Mouse (Mus musculus) heart, adult 11 months (tissue): ENCODE results near the gene Pilra.

Source experiments
- DNase-seq: peaks from one replicate; pipeline ENCODE4 v3.0.0; 2022

The Pilra gene

GRCm38 (mm10) chr5:137822602-137823001 is 13.5 kb downstream of the Pilra start:
- DNase-seq, result peak; percentile 84

- DNase-seq, result peak; percentile 72
Measured at GRCm38 (mm10) chr5:137822126-137822525, 14.0 kb downstream of the Pilra start.

- DNase-seq, result peak; percentile 57
Measured at GRCm38 (mm10) chr5:137817466-137818222, 18.4 kb downstream of the Pilra start.

- peak; percentile 13 for DNase-seq
Measured at GRCm38 (mm10) chr5:137808316-137808715, 27.8 kb downstream of the Pilra start.

- DNase-seq, result peak; percentile 48
Measured at GRCm38 (mm10) chr5:137806158-137806557, 29.9 kb downstream of the Pilra start.

GRCm38 (mm10) chr5:137800917-137801316 is 35.2 kb downstream of the Pilra start:
- DNase-seq, result peak; percentile 61

- peak; percentile 87 for DNase-seq
Measured at GRCm38 (mm10) chr5:137796606-137797005, 39.5 kb downstream of the Pilra start.

- DNase-seq, result peak; percentile 24
Measured at GRCm38 (mm10) chr5:137791553-137791952, 44.5 kb downstream of the Pilra start.

- DNase-seq, result peak; percentile 88
Measured at GRCm38 (mm10) chr5:137788946-137789531, 47.0 kb downstream of the Pilra start.

- peak; percentile 96 for DNase-seq
Measured at GRCm38 (mm10) chr5:137788171-137788570, 47.9 kb downstream of the Pilra start.

GRCm38 (mm10) chr5:137787151-137787928 is 48.7 kb downstream of the Pilra start, which contains the start of the genes Mepce and Zcwpw1:
Mepce (minus strand) TSS chr5:137787655.
Zcwpw1 (plus strand) TSS chr5:137787798.
- peak; percentile 99 for DNase-seq

- DNase-seq, result peak; percentile 100
Measured at GRCm38 (mm10) chr5:137786109-137786942, 49.8 kb downstream of the Pilra start.

- DNase-seq, result peak; percentile 98
Measured at GRCm38 (mm10) chr5:137785164-137786031, 50.7 kb downstream of the Pilra start.

- no peak for DNase-seq
Measured at GRCm38 (mm10) chr5:137784546-137784945, 51.5 kb downstream of the Pilra start.

- peak; percentile 94 for DNase-seq
Measured at GRCm38 (mm10) chr5:137783901-137784540, 52.1 kb downstream of the Pilra start.

GRCm38 (mm10) chr5:137782776-137783522 is 53.1 kb downstream of the Pilra start:
- DNase-seq, result peak; percentile 92

- peak; percentile 90 for DNase-seq
Measured at GRCm38 (mm10) chr5:137781661-137782060, 54.4 kb downstream of the Pilra start.

- DNase-seq, result peak; percentile 95
Measured at GRCm38 (mm10) chr5:137779053-137779933, 56.8 kb downstream of the Pilra start.

GRCm38 (mm10) chr5:137778635-137779034 is 57.4 kb downstream of the Pilra start, which contains the start of gene Ppp1r35:
Ppp1r35 (plus strand) TSS chr5:137778849.
- peak; percentile 100 for DNase-seq
